Mouse (Mus musculus) urinary bladder, postnatal 14 days (tissue): ENCODE measurements around the gene Mecr.
"Not testable (repeated sequence)": the region's sequence is repeated elsewhere in the genome, so short reads cannot be mapped to it uniquely, and the experiment has no call there.

Experiments
- DNase-seq: peaks from one replicate; pipeline ENCODE4 v3.0.0; 2021; ENCODE audit warnings: low spot score

Mecr gene

DNA sequence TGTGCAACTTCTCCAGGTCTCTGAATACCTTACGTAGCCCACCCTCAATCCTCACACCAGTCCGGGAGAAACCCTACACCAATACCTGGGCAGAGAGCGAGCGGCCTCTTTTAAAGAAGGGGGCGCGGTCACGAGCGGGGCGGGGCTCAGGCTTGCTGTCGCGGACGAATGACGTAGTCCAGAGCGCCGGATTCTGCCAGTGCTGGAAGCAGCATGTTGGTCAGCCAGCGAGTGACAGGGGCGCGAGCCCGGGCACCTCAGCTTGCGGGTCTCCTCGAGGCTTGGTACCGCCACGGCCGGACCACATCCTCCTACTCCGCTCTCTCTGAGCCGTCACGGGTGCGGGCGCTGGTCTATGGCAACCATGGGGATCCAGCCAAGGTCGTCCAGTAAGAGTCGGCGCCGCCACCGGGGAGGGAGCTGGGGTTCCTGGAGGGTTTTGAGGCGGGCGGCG lies at the start of gene Mecr:
TSS of gene Mecr (plus strand) at position 181 of the 454 bp plus-strand sequence.
- DNase-seq = peak; percentile 95

- DNase-seq = no peak
These were observed 46.8 kb upstream of the Mecr start for GRCm38 (mm10) chr4:131796312-131797080.

GRCm38 (mm10) chr4:131797483-131797882 lies 45.8 kb upstream of the Mecr start:
- DNase-seq = no peak

DNA sequence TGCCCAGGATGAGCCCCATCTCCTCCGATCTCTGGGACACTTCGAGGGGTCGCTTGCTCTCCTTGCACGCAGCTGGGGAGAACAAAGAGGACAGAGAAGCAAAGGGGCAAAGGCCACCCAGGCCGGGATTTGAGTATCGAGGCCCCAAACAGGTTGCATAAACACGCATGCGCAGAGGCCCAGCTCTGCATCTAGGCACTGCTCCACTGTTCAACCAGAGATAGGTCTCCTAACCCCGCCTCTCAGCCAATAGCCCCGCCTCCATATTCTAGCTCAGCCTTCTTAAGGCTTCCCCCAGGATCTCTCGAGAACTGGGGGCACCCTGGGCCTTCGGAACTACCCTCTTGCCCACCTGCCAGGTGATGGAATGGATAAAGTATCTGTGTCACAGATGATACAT lies 45.4 kb upstream of the Mecr start:
- no peak for DNase-seq

DNA sequence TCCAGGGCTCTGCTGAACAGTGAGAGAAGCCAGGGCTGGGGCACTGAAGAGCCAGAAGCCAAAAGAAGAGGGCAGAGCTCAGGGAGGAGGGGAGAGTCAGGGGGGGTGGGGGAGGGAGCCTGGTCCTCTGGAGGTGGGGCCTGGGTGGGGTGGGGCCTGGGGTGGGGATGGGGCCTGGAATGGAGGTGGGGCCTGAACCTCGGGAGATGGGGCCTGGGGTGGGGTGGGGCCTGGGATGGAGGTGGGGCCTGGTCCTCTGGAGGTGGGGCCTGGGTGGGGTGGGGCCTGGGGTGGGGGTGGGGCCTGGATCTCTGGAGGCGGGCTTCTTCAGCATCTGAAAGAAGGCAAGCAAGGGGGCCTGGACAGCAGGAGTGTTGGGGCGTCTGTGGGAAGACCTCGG lies 44.3 kb upstream of the Mecr start:
- DNase-seq = no peak

GRCm38 (mm10) chr4:131803846-131804245 lies 39.4 kb upstream of the Mecr start:
- no peak for DNase-seq

DNA sequence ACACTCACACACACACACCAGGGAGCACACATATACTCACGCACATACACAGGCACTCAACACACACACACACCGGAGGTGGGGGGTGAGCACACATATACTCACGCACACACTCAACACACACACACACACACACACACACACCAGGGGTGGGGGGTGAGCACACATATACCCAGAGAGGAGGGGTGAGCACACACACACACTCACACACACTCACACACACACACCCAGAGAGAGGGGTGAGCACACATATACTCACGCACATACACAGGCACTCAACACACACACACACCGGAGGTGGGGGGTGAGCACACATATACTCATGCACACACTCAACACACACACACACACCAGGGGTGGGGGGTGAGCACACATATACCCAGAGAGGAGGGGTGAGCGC lies 38.5 kb upstream of the Mecr start:
- not testable (repeated sequence) for DNase-seq

- no peak for DNase-seq
These were observed 38.0 kb upstream of the Mecr start for GRCm38 (mm10) chr4:131805255-131805654.

DNA sequence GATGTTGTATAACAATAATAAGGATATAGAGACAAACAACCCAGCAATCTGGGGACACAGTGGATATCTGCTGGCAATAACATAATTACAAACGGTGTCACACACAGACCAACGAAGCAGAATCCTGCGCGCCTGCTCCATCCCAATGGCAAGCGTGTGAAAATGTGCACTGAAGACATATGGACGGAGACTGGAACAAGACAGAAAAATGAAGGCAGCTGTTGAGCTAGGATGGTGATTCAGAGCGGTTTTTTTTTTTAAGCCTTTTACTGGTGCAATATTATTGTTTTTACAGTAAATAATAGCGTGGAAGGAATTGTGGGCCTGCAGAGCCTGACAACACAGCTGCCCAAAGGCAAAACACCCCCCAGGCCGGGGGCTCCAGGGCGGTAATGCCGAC lies 30.8 kb upstream of the Mecr start:
- no peak for DNase-seq

DNA sequence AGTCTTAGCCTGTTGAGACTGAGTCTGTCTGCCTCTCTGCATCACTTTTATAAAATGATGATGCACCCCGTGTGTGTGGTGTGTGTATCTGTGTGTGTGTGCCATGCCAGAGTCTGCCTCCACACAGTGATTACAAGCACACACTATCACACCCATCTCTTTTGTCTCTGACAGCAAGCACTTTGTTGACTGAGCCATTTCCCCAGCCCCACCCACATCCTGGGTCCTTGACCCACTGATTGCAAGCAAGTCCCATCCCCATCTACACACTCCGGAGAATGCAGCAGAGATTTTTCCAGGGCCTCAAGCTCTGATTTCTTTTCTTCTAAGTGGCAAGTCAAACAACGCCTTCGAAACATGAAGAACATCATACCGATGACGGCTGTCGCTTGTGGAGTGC lies 29.5 kb upstream of the Mecr start:
- DNase-seq = no peak

DNA sequence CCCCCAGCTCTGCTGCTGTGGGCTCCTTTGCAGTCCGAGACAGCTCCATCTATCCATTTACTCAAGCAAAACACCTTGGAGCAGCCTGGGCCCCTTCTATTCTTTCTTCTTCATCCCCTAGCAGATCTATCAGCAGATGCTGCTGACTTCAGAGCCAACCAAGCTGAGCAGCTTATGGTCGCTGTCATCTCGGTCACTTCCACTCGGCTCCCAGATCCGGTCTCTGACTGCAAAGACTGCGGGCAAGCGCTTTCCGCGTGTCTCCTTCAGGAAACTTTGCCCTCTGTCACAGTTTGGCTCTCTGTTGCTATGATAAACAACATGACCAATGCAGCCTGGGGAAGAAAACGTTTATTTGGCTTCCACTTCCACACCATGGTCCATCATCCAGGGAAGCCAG lies 28.4 kb upstream of the Mecr start:
- DNase-seq = no peak

DNA sequence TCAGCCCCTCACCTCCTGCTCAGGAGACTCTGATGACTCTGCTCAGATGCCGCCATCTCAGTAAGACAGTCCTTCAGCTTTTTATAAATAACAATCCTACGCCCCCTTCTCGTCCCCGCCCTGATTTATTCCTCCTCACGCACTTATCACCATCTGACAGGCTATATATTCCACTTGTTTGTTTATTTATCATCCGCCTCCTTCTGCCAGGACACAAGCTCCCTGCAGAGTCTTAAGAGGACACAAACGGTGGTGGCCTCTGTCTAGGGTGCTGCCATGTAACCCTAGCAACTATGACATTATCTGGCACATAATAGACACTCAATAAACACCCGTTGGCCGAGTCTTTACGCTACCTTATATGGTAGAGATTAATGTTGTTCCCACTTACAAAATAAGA lies 27.5 kb upstream of the Mecr start:
- no peak for DNase-seq

GRCm38 (mm10) chr4:131818926-131819325 lies 24.3 kb upstream of the Mecr start:
- DNase-seq = no peak

- no peak for DNase-seq
These were observed 22.0 kb upstream of the Mecr start for GRCm38 (mm10) chr4:131821161-131821731.

GRCm38 (mm10) chr4:131822583-131822982 lies 20.7 kb upstream of the Mecr start:
- DNase-seq = no peak

DNA sequence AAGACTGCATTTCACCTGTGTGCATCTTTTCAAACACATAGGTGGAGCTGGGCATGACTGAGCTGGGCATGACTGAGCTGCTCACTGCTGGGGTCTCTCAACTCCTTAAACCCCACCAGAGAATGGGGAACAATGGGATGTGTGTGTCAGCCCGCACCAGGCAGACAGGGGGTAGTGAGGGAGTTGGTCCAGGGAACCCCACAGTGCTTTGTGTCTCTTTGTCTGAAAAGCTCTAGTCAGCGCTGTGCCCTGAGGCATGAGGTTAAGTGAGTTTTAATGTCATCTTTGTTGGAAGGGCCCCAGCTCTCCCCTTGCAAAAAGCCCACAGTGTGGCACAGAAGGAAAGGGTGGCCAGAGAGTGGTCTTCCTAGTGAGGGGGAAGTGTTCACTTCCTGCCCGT lies 18.3 kb upstream of the Mecr start:
- no peak for DNase-seq

- peak; percentile 53 for DNase-seq
These were observed 17.4 kb upstream of the Mecr start for GRCm38 (mm10) chr4:131825830-131826229.

GRCm38 (mm10) chr4:131826905-131827304 lies 16.4 kb upstream of the Mecr start:
- DNase-seq = peak; percentile 47

- DNase-seq = no peak
These were observed 14.1 kb upstream of the Mecr start for GRCm38 (mm10) chr4:131829123-131829522.

DNA sequence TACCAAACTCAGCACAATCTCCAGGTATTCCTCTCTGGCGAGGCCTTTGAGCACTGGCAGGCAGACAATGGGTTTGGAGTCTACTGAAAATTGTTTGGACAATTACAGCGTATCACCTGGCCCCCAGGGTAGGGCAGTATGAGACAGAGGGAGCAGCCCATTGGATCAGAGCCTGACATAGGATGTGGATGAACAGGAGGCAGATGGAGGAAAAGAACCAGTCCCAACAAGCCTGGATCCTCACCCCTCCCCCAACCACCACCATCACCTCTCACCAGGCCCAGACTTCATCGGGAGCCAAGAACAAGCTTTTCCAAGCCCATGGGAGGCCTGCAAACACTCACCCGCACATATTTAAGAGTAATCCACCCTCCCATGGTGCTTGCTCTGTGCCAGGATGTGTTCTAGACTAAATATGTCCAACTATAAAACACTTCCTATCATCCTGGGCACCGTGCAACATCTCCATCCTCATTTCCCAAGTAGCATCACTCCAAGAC lies 11.7 kb upstream of the Mecr start:
- DNase-seq = no peak

- no peak for DNase-seq
These were observed 10.4 kb upstream of the Mecr start for GRCm38 (mm10) chr4:131832759-131833407.

- peak; percentile 41 for DNase-seq
These were observed 9.2 kb upstream of the Mecr start for GRCm38 (mm10) chr4:131833971-131834609.
